Mouse (Mus musculus) adrenal gland, postnatal 10 days (tissue): ENCODE measurements around the gene Iqcf1. TPM values are rescaled to one million over a fixed set of nuclear protein-coding genes. Genes with fewer than 3 reads are reported as not detected.

ENCODE experiments used
- DNase-seq: peaks from one replicate; pipeline ENCODE4 v3.0.0; 2021; ENCODE audit warnings: mixed read lengths
- total RNA-seq, 2 experiments: library from RNA; stranded (reverse); gene quantifications; 2 replicates each; pipeline ENCODE4 v1.2.3; 2021

Gene Iqcf1
- total RNA-seq, 2 experiments from 2014 or later: not detected

- DNase-seq: peak; percentile 71
Observed at GRCm38 (mm10) chr9:106464751-106465541, 34.8 kb upstream of the Iqcf1 start.

- peak; percentile 43 for DNase-seq
Observed at GRCm38 (mm10) chr9:106465571-106466200, 34.1 kb upstream of the Iqcf1 start, which contains the start of gene Gpr62. Gene Gpr62, minus strand, starts transcription at chr9:106465938.

GRCm38 (mm10) chr9:106466721-106467120 lies 33.0 kb upstream of the Iqcf1 start:
- no peak for DNase-seq

- no peak for DNase-seq
Observed at GRCm38 (mm10) chr9:106467746-106468145, 32.0 kb upstream of the Iqcf1 start.

- DNase-seq: no peak
Observed at GRCm38 (mm10) chr9:106469317-106469716, 30.4 kb upstream of the Iqcf1 start.

- no peak for DNase-seq
Observed at GRCm38 (mm10) chr9:106469776-106470175, 30.0 kb upstream of the Iqcf1 start.

GRCm38 (mm10) chr9:106470991-106471750 lies 28.6 kb upstream of the Iqcf1 start:
- no peak for DNase-seq

GRCm38 (mm10) chr9:106471892-106472291 lies 27.9 kb upstream of the Iqcf1 start:
- DNase-seq: peak; percentile 63

GRCm38 (mm10) chr9:106472321-106472720 lies 27.4 kb upstream of the Iqcf1 start:
- DNase-seq: no peak

- peak; percentile 3 for DNase-seq
Observed at GRCm38 (mm10) chr9:106473081-106473752, 26.6 kb upstream of the Iqcf1 start.

GRCm38 (mm10) chr9:106473753-106474105 lies 26.0 kb upstream of the Iqcf1 start:
- DNase-seq: peak; percentile 10

GRCm38 (mm10) chr9:106474456-106474855 lies 25.3 kb upstream of the Iqcf1 start:
- peak; percentile 86 for DNase-seq

GRCm38 (mm10) chr9:106475046-106475445 lies 24.7 kb upstream of the Iqcf1 start:
- DNase-seq: peak; percentile 25

- DNase-seq: peak; percentile 19
Observed at GRCm38 (mm10) chr9:106475663-106476001, 24.1 kb upstream of the Iqcf1 start, which contains the start of gene Rrp9. Gene Rrp9, plus strand, starts transcription at chr9:106475963.

GRCm38 (mm10) chr9:106476002-106476923 lies 23.5 kb upstream of the Iqcf1 start:
- DNase-seq: peak; percentile 71

GRCm38 (mm10) chr9:106476924-106477484 lies 22.8 kb upstream of the Iqcf1 start, which contains the start of gene Parp3:
Gene Parp3, minus strand, starts transcription at chr9:106476949.
- peak; percentile 98 for DNase-seq

GRCm38 (mm10) chr9:106477649-106478048 lies 22.1 kb upstream of the Iqcf1 start:
- peak; percentile 2 for DNase-seq

- peak; percentile 1 for DNase-seq
Observed at GRCm38 (mm10) chr9:106478101-106478500, 21.7 kb upstream of the Iqcf1 start.

GRCm38 (mm10) chr9:106480541-106480940 lies 19.2 kb upstream of the Iqcf1 start:
- DNase-seq: no peak

- DNase-seq: no peak
Observed at GRCm38 (mm10) chr9:106481075-106481474, 18.7 kb upstream of the Iqcf1 start.

- no peak for DNase-seq
Observed at GRCm38 (mm10) chr9:106481676-106482075, 18.1 kb upstream of the Iqcf1 start.
